Mouse (Mus musculus): ENCODE results near the gene Ttc14.

The Ttc14 gene

DNA sequence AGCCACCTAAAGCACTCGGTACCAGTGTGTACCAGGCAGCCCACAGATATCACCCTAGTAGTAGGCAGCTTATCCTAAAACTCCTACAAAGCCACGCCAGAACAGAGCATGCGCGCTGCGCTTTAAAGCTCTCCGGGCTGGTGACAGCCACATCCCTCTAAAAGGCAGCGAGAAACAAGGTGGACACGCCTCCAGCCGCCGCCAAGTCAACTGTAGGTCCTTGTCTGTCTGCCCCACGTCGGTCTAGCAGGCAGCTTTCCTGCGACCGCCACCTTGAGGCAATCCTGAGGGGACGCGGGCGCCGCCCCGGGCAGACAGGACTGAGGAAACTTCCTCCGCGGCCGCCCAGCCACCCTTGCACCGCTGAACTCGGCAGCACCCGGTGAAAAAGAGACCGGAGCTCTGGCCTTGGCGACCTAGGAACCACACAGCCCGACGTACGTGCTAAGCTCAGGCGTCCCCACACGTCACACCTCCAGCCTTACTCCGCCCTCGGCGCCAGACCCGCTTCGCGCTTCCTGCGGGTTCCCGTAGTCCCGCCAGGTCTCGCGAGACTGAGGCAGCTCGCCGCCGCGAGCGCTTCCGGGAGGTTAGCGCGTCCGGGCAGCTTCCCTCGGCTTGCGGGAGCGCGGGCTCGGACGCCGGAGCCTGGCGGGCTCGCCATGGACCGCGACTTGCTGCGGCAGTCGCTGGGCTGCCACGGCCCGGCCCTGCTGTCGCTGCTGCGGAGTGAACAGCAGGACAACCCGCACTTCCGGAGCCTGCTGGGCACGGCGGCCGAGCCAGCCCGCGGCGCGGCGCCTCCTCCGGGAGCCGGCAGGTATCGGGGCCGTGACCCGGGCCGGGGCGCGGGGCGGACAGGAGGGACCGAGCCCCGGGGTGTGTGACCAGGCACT lies at the start of gene Ttc14:
Ttc14 (plus strand) TSS at position 216 of the 896 bp plus-strand sequence.
- DNase-seq: peak; percentile 97

GRCm38 (mm10) chr3:33790975-33791374 lies 8.7 kb upstream of the Ttc14 start:
- no peak for DNase-seq

DNA sequence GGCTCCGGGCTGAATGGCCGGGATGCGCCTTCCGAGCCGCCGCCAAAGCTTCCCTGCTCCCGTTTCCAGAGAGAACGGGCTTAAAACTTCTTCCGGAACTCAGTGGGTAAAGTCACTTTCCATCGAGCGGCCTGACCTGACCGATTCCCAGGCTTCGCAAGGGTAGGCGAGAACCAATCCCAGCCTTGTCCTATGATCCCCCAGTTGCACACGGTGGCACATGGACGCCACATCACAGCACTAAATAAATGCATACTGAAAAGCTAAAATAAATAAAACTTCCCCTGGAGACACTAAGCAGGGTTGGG lies 835 bp downstream of the Ttc14 start:
- DNase-seq: no peak

GRCm38 (mm10) chr3:33807151-33807550 lies 7.5 kb downstream of the Ttc14 start:
- no peak for DNase-seq

DNA sequence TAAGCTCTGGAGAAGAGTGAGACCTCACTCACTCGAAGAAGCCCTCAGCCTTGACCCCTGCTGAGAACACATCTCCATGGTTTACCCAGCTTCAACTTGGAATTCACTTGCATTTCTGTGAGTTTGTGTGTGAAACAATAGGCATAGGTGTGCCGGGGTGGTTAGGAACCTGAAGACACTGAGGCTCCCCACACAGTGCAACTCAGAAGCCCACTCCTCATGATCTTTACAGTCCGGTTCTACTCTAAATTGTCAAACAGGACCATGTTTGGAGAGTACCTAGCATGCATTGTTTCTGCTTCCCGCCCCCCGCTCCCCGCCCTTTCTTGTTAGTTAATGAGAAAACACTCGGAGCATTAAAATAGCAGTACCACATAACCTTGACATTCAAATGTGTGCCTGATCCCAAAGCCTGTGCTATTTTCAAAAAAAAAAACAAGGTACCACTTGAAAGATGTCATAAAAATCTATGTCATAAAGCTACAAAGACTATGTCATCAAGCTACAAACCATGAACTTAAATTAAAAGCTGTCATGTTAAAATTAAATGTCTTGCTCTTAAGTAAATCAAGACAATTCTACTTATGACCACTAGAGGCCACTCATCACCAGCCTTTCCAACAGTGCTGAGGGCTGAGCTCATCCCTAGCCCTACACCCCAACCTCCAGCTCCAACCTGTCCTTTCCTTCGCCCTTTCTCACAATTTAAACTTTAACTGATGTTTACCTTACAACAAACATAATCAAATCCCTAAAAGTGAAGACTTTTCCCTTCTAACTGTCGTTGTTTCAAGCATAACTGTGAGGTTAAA lies 24.7 kb downstream of the Ttc14 start:
- peak; percentile 20 for DNase-seq

- DNase-seq: no peak
Measured at GRCm38 (mm10) chr3:33832351-33832750, 32.7 kb downstream of the Ttc14 start.

DNA sequence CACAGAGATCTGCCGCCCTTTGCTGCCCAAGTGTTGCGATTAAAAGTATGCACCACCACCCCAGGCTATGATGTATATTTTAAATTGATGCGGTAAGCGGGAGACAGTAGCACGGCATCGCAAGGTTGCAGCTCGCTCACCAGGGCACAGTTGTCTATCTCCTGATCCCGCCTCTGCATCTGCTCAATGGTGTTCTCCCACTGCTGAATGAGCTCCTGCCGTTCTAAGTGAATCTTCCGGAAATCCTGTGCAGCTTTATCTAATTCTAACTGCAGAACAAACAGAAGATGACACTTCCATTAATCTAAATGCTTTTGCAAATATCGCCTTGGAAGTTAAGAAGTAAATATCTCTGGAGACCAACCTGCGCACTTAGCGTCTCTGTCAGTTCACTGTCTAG lies 36.9 kb downstream of the Ttc14 start:
- DNase-seq: no peak

DNA sequence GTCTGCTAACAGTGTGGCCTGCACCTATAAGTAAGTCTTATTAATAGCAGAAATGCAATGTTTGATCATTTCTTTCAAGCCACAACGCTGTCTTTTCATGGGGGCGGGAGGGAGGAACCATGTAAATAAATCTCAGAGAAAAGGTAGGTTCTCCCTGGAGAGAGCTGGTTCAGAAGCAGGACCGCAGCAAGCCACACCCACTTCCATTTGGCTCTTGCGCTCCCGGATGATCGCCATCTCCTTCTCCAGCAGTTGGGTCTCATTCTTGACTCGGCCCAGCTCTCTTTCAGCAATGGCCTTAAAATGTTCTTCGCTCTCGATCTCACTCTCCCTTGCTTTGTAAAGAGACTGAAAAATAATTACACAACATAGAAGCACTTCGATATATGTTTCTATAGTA lies 39.2 kb downstream of the Ttc14 start:
- DNase-seq: no peak

- DNase-seq: peak; percentile 69
Measured at GRCm38 (mm10) chr3:33843801-33844632, 44.4 kb downstream of the Ttc14 start, which contains the start of gene Ccdc39. Gene Ccdc39 (minus strand): TSS chr3:33844310.

DNA sequence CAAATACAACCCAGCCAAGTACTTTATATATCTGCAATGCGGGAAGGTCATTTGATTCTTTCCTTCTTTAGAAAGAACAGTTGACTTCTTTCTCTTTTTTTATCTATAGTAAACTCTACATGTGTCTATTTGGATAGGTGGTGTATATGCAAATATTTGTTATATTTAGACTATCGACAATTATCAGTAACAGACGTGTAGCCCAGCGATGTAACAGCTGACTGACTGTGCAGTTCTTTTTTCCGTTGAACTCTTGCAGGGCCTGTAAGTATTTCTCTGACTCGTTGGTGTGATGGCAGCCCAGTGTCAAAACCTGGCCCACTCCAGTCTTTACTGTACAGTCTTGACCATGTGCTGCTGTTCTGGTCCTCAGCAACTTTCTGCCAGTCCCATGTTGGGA lies 47.0 kb downstream of the Ttc14 start:
- no peak for DNase-seq

- DNase-seq: no peak
Measured at GRCm38 (mm10) chr3:33850856-33851255, 51.2 kb downstream of the Ttc14 start.

DNA sequence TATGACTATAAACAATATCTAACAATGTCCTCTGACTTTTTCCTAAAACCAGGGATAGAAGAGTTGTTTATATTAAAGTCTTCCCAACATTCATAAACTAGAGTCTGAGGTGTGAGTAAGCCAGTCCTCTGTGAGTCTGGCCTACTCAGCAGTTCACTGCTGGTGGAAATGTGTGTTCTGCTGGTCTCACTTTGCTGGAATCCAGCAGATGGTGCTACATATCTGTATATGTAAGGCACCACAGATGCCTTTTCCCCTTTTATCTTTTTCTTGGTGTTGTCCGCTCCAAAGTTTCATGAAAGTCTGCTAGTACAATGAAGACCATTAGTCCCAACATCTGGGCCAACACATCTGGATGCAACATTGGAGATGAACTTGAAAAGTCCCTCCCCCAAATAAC lies 53.4 kb downstream of the Ttc14 start:
- no peak for DNase-seq

GRCm38 (mm10) chr3:33858939-33859338 lies 59.3 kb downstream of the Ttc14 start:
- DNase-seq: no peak

- no peak for DNase-seq
Measured at GRCm38 (mm10) chr3:33864000-33864540, 64.4 kb downstream of the Ttc14 start.

All from cerebellum, adult 11 months (tissue).